Mouse (Mus musculus): ENCODE measurements at regions not wholly inside any gene's neighbourhood (a gene's known extent, or its start where the extent isn't known, plus 50 kb on each side); places are given as distances from the start of the nearest gene placed in this dataset.

DNA sequence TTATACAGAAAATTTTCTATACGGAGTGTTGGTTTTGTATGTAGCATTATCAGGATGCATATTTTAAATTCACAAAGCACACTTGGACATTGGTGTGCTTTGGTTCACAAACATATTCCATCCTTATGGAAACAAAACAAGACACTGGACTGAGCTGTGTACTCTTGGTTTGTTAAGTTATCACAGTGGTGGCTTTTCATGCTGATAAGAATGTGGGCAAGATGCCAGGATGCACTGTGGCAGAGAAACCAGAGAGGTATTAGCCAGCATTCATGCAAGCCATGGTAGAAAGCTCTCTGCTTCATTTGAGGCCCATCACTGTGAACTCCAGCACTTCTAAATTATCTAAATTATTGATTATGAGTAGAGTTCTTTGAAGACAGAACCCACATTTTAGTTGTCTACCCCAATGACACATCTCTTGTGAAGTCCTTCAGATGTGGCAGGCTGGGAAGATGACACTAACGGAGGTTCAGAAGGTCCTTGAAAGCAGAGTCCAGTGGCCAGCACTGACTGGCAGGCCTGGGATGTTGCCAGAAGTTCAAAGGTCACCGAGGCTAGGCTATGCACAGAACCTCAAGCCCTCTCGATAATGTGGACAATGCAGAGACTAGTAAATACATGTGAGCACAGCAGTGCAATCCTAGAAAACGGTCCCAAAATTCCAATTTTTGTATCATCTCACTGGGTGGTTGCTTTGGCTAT, 263.1 kb downstream of the Ccdc91 start:
- H3K4me3 ChIP-seq (ENCODE audit: control insufficient read depth, low read depth, low read length): no peak overlapping the region
- no peaks in the 10 kb centered on the region for H3K36me3 ChIP-seq (ENCODE audit: control insufficient read depth, insufficient read depth, low read length)
- H3K4me1 ChIP-seq (ENCODE audit: control insufficient read depth, insufficient read depth, low read length): no peaks in the 10 kb centered on the region
- H3K27me3 ChIP-seq (ENCODE audit: control insufficient read depth, insufficient read depth, low read length): no peaks in the 10 kb centered on the region
- H3K27ac ChIP-seq (ENCODE audit: control insufficient read depth, insufficient read depth, low read depth, low read length): no peak overlapping the region
- TF ChIP-seq POLR2A (IDR thresholded peaks at IDR 0.05; ENCODE audit: control insufficient read depth, low read depth, low read length): no peak
- TF ChIP-seq CTCF (IDR thresholded peaks at IDR 0.05; ENCODE audit: control insufficient read depth, insufficient read depth, insufficient replicate concordance, low read depth, low read length): no peak

DNA sequence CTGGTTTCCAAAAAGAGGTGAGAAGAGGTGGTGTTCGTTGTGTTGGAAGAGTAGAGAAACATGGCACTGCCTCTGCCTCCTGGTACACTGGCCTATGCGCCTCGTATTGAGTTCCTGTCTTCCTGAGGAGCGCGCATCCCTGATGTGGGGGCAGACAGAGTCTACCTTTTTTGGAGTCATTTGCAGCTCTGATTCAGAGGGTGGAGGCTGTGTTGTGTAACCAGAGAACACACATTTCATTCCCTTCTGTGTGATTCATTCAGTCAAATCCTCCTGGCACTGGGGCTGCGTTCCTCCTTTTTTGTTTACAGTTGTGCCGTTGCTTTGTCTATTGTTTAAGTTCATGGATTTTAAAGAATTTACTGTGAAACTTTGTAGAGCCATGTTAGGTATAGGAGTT, 265.8 kb downstream of the Ccdc91 start:
- H3K4me1 ChIP-seq (ENCODE audit: control insufficient read depth, insufficient read depth, low read length): no peaks in the 10 kb centered on the region
- no peak for TF ChIP-seq CTCF (IDR thresholded peaks at IDR 0.05; ENCODE audit: control insufficient read depth, insufficient read depth, insufficient replicate concordance, low read depth, low read length)
- no peak for TF ChIP-seq POLR2A (IDR thresholded peaks at IDR 0.05; ENCODE audit: control insufficient read depth, low read depth, low read length)
- H3K4me3 ChIP-seq (ENCODE audit: control insufficient read depth, low read depth, low read length): no peak overlapping the region
- H3K36me3 ChIP-seq (ENCODE audit: control insufficient read depth, insufficient read depth, low read length): no peaks in the 10 kb centered on the region
- H3K27me3 ChIP-seq (ENCODE audit: control insufficient read depth, insufficient read depth, low read length): no peaks in the 10 kb centered on the region
- no peak overlapping the region for H3K27ac ChIP-seq (ENCODE audit: control insufficient read depth, insufficient read depth, low read depth, low read length)

DNA sequence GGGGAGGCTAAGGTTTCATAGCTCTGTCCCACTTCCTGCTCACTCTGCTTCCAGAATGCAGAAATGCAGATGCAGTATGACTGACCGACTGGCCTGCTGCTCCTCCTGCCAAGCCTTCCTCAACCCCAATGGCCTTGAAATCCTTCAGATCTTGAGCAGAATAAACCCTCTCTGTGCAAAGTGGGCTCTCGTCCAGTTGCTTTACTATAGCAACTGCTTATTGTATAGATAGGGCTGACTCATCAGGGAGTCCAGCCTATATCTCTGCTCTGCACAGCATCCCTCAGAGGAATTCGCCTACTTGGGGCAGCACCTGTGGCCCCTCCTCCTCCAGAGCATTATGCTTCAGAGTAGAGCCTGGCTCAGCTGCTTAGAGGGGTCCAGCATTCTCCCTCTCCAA, 268.5 kb downstream of the Ccdc91 start:
- Histone ChIP-seq H3K27ac (ENCODE audit: control insufficient read depth, insufficient read depth, low read depth, low read length) (no peak overlapping the region), H3K36me3 (ENCODE audit: control insufficient read depth, insufficient read depth, low read length) (no peaks in the 10 kb centered on the region), H3K27me3 (ENCODE audit: control insufficient read depth, insufficient read depth, low read length) (no peaks in the 10 kb centered on the region), H3K4me3 (ENCODE audit: control insufficient read depth, low read depth, low read length) (no peak overlapping the region), H3K4me1 (ENCODE audit: control insufficient read depth, insufficient read depth, low read length) (no peaks in the 10 kb centered on the region)
- TF ChIP-seq CTCF (IDR thresholded peaks at IDR 0.05; ENCODE audit: control insufficient read depth, insufficient read depth, insufficient replicate concordance, low read depth, low read length) (no peak), POLR2A (IDR thresholded peaks at IDR 0.05; ENCODE audit: control insufficient read depth, low read depth, low read length) (no peak)

DNA sequence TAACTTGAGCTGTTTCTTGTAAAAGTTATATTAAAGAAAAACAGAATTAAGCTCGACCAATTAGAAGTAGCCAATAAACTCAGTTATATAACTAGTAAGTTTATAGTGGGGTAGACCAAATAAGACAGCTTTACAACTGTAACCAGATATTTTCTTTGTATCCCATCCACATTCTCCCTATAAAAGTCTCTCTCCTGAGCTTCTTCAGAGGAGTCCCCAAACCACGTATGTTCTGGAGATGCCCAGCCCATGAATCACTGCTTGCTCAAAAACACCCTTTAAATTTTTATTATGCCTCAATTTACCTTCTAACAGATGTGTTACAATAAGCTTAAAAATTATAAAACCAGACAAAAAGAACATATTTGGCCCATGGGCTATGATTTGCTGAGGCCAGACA, 270.1 kb downstream of the Ccdc91 start:
- no peaks in the 10 kb centered on the region for H3K27me3 ChIP-seq (ENCODE audit: control insufficient read depth, insufficient read depth, low read length)
- H3K4me3 ChIP-seq (ENCODE audit: control insufficient read depth, low read depth, low read length): no peak overlapping the region
- H3K4me1 ChIP-seq (ENCODE audit: control insufficient read depth, insufficient read depth, low read length): no peaks in the 10 kb centered on the region
- H3K27ac ChIP-seq (ENCODE audit: control insufficient read depth, insufficient read depth, low read depth, low read length): no peak overlapping the region
- H3K36me3 ChIP-seq (ENCODE audit: control insufficient read depth, insufficient read depth, low read length): no peaks in the 10 kb centered on the region
- TF ChIP-seq POLR2A (IDR thresholded peaks at IDR 0.05; ENCODE audit: control insufficient read depth, low read depth, low read length) (no peak), CTCF (IDR thresholded peaks at IDR 0.05; ENCODE audit: control insufficient read depth, insufficient read depth, insufficient replicate concordance, low read depth, low read length) (no peak)

DNA sequence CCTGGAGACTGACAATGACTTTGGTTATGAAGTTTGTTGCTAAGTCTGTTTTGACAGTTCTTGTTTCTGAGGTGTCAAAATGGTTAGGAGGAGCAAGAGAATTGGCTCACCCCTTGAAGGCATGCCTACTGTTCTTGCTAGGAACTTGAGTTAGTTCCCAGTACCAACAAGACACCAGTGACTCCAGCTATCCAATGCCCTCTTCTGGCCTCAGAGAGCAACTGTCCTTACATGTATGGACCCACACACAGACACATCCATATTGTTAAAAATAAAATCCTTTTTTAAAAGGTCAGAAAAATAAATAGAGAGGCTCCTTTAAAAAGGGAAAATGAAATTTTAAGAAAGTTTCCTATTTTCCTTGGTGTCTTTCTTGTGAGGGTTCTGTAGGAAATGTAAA, 272.3 kb downstream of the Ccdc91 start:
- TF ChIP-seq CTCF (IDR thresholded peaks at IDR 0.05; ENCODE audit: control insufficient read depth, insufficient read depth, insufficient replicate concordance, low read depth, low read length) (no peak), POLR2A (IDR thresholded peaks at IDR 0.05; ENCODE audit: control insufficient read depth, low read depth, low read length) (no peak)
- Histone ChIP-seq H3K27me3 (ENCODE audit: control insufficient read depth, insufficient read depth, low read length) (no peaks in the 10 kb centered on the region), H3K36me3 (ENCODE audit: control insufficient read depth, insufficient read depth, low read length) (no peaks in the 10 kb centered on the region), H3K27ac (ENCODE audit: control insufficient read depth, insufficient read depth, low read depth, low read length) (no peak overlapping the region), H3K4me1 (ENCODE audit: control insufficient read depth, insufficient read depth, low read length) (no peaks in the 10 kb centered on the region), H3K4me3 (ENCODE audit: control insufficient read depth, low read depth, low read length) (no peak overlapping the region)

DNA sequence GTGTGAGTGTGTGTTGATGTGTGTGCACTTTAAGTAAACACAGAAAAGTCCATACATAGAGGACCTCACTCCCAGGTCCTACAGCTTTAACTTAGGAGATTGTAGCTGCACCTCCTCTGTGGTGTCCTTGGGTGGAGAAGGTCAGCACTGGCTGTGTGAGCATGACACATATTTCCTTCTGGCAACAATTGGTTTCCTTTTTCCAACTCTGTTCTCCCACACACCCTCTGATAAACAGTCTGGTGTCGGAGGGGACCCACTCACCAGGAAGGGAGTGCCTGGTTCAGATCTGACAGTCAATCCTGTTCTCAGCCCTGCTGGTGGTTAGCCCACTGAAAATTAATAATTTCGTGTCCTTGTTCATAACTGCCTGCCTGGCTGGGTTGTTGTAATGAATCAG, 276.7 kb downstream of the Ccdc91 start:
- Histone ChIP-seq H3K4me3 (ENCODE audit: control insufficient read depth, low read depth, low read length) (no peak overlapping the region), H3K4me1 (ENCODE audit: control insufficient read depth, insufficient read depth, low read length) (no peaks in the 10 kb centered on the region), H3K27me3 (ENCODE audit: control insufficient read depth, insufficient read depth, low read length) (no peaks in the 10 kb centered on the region), H3K36me3 (ENCODE audit: control insufficient read depth, insufficient read depth, low read length) (no peaks in the 10 kb centered on the region), H3K27ac (ENCODE audit: control insufficient read depth, insufficient read depth, low read depth, low read length) (no peak overlapping the region)
- TF ChIP-seq CTCF (IDR thresholded peaks at IDR 0.05; ENCODE audit: control insufficient read depth, insufficient read depth, insufficient replicate concordance, low read depth, low read length): no peak
- TF ChIP-seq POLR2A (IDR thresholded peaks at IDR 0.05; ENCODE audit: control insufficient read depth, low read depth, low read length): no peak

DNA sequence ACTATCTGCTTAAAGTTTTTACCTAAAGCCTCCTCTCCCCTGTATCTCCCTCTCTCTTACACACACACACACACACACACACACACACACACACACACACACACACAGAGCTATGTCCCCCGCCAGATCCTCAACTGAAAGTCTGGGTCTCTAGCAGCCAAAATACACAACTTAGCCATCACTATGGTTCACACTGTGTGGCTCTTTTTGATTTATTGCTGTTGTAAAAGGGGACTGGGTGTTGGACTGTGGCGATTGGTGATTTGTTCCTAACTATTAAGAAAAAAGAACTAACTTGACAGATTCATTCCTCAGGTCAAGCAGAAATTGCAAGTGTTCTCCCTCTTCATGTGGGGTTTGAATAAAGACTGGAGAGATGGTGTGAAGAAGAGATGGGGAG, 278.2 kb downstream of the Ccdc91 start:
- no peaks in the 10 kb centered on the region for H3K27me3 ChIP-seq (ENCODE audit: control insufficient read depth, insufficient read depth, low read length)
- no peaks in the 10 kb centered on the region for H3K36me3 ChIP-seq (ENCODE audit: control insufficient read depth, insufficient read depth, low read length)
- no peak overlapping the region for H3K27ac ChIP-seq (ENCODE audit: control insufficient read depth, insufficient read depth, low read depth, low read length)
- no peaks in the 10 kb centered on the region for H3K4me1 ChIP-seq (ENCODE audit: control insufficient read depth, insufficient read depth, low read length)
- TF ChIP-seq POLR2A (IDR thresholded peaks at IDR 0.05; ENCODE audit: control insufficient read depth, low read depth, low read length): no peak
- no peak for TF ChIP-seq CTCF (IDR thresholded peaks at IDR 0.05; ENCODE audit: control insufficient read depth, insufficient read depth, insufficient replicate concordance, low read depth, low read length)
- no peak overlapping the region for H3K4me3 ChIP-seq (ENCODE audit: control insufficient read depth, low read depth, low read length)
